Mouse (Mus musculus) urinary bladder, postnatal 10 days (tissue): ENCODE results near the gene Serpinb6e.

Experiments used
- DNase-seq: peaks from one replicate; pipeline ENCODE4 v3.0.0; 2022; ENCODE audit warnings: low spot score

Serpinb6e gene

DNA sequence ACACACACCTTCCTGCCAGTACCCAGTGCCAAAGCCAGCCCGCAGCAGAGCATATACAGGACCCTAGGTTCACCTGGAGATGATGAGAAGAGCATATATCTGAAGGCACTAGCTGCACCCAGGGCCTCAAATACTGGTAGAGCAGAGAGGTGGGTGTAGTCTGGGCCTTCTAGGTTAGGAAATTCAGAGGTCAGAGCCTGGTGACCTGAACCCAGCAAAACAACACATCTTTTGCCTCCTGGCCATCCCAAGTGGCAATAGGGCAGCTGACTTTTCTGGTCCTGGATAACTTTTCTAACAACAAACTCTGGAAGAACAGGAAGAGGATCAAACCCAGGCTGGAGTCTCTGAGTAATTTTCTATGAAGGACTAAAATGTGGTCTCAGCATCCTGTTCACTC, at the start of gene Serpinb6e:
Gene Serpinb6e (minus strand): TSS at position 101 of the 400 bp plus-strand sequence.
- DNase-seq, result no peak

DNA sequence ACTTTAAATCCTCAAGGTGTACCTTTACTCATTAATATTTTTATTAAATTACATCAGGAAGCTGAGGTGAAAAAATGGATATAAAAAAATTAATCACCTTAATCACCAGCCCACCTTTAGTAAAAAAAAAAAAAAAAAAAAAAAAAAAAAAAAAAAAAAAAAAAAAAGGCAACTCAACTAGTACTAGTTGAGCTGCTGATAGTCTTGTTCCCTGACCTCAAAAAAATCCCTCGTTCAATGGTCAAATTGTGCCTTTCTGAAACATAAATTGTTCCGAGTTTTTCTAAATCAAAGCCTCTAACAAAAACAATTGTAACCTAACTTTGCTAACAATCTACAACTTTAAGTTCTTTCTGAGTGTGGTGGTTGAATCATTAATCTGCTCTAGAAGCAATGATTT, 12.5 kb downstream of the Serpinb6e start:
- no peak for DNase-seq

DNA sequence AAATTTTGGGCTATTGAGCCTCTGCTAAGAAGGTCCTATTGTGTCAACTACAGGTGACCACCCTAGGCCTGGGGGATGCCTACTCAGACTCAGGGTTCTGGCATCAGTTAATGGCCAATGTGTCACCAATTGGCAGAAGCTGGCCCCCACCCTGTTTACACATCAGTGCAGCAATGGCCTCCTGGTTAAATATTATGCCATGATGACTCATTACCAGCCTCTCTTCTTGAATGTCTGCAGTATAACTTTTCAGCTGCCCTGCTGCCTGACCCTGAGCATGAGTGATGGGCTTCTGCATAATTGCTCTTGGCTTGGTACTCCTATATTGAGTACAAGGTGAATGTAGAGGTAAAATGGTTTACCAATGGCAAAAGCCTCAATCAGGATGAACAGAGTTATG, 19.8 kb downstream of the Serpinb6e start:
- DNase-seq, result no peak

DNA sequence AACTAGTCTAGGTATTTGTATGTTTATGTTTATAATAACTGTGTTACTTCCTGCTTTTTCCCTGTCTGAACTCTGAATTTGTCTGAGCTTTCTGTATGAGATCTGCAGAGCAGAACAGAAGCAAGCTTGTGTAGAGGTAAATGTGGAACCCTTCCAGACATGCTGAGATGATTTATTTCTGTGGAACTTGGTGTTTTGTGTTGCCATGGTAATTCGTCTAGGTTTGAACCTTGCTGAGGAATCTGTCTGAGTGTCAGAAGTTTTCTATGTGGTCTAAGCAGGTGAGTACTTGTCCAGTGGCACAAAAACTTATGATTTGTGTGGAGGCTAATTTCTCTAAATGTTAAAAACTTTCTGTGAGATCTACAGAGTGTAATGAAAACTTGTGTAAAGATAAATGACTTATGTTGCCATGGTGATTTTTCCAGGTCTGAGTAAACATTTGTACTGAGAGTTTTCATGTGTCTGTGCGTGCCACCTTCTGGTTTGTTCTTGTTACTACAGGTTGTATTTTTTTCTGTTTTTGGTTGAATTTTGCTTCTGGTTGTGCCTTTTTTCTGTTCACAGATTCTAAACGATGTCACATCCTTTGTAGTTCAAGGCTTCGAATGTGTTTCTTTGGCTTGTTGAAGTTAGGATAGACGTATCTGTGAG, 21.6 kb downstream of the Serpinb6e start:
- no peak for DNase-seq
